Mouse (Mus musculus): Measurements from ENCODE around the gene Sema3c. TPM values are rescaled to one million over a fixed set of nuclear protein-coding genes. Genes with fewer than 3 reads are reported as not detected.
"Not testable (repeated sequence)": the region's sequence is repeated elsewhere in the genome, so short reads cannot be mapped to it uniquely, and the experiment has no call there.

The Sema3c gene
- polyA plus RNA-seq (2014; fragmentation: Nextera tagmentation; extraction: Ambion mirVana): 19.8 and 26.8 TPM in 2 replicates

GRCm38 (mm10) chr5:17573694-17574380 is at the start of gene Sema3c:
Gene Sema3c (plus strand): TSS chr5:17574281.
- Histone ChIP-seq H3K4me1 (ENCODE audit: control insufficient read depth, insufficient read depth, low read length) (0 out of 2 replicates have a peak, but pooled peaks cover 3% of the 10 kb centered on the region), H3K9me3 (replicated peaks; ENCODE audit: control insufficient read depth, low read length) (no peaks in the 10 kb centered on the region), H3K27ac (ENCODE audit: low read depth, low read length) (peak within 1 kb of the TSS; percentile 27; the same call in 1 of the 2 replicates), H3K9ac (ENCODE audit: low read length) (peak within 1 kb of the TSS; percentile 68), H3K4me2 (ENCODE audit: low read length) (peak within 1 kb of the TSS; percentile 83), H3K4me3 (ENCODE audit: low read depth, low read length) (peak within 1 kb of the TSS; percentile 66), H3K36me3 (ENCODE audit: control insufficient read depth, insufficient read depth, low read length) (no peaks in the 10 kb centered on the region), H3K27me3 (replicated peaks; ENCODE audit: control insufficient read depth, insufficient read depth, low read length) (no peaks in the 10 kb centered on the region)
- under 1% methylated on average over 16 of the region's 16 CpGs for WGBS
- DNase-seq (ENCODE audit: low spot score) (peak; percentile 67), ATAC-seq (peak; percentile 33)

- DNase-seq (ENCODE audit: low spot score); ATAC-seq; H3K4me1 ChIP-seq (ENCODE audit: control insufficient read depth, insufficient read depth, low read length); H3K4me2 ChIP-seq (ENCODE audit: low read length); H3K27me3 ChIP-seq (replicated peaks; ENCODE audit: control insufficient read depth, insufficient read depth, low read length); H3K36me3 ChIP-seq (ENCODE audit: control insufficient read depth, insufficient read depth, low read length); H3K9me3 ChIP-seq (replicated peaks; ENCODE audit: control insufficient read depth, low read length); H3K27ac ChIP-seq (ENCODE audit: low read depth, low read length); H3K4me3 ChIP-seq (ENCODE audit: low read depth, low read length); H3K9ac ChIP-seq (ENCODE audit: low read length): not testable (repeated sequence)
- 91% methylated on average over 2 of the region's 2 CpGs for WGBS
Measured at GRCm38 (mm10) chr5:17531165-17531564, 42.9 kb upstream of the Sema3c start.

- H3K36me3 ChIP-seq (ENCODE audit: control insufficient read depth, insufficient read depth, low read length): no peaks in the 10 kb centered on the region
- no peaks in the 10 kb centered on the region for H3K27me3 ChIP-seq (replicated peaks; ENCODE audit: control insufficient read depth, insufficient read depth, low read length)
- no peak overlapping the region for H3K27ac ChIP-seq (ENCODE audit: low read depth, low read length)
- no peak for DNase-seq (ENCODE audit: low spot score)
- H3K4me2 ChIP-seq (ENCODE audit: low read length): no peak overlapping the region
- ATAC-seq: no peak
- H3K9ac ChIP-seq (ENCODE audit: low read length): no peak overlapping the region
- WGBS: 82% methylated on average over 4 of the region's 4 CpGs
- no peak overlapping the region for H3K4me3 ChIP-seq (ENCODE audit: low read depth, low read length)
- no peaks in the 10 kb centered on the region for H3K9me3 ChIP-seq (replicated peaks; ENCODE audit: control insufficient read depth, low read length)
- H3K4me1 ChIP-seq (ENCODE audit: control insufficient read depth, insufficient read depth, low read length): no peaks in the 10 kb centered on the region
Measured at GRCm38 (mm10) chr5:17543141-17543540, 30.9 kb upstream of the Sema3c start.

- Histone ChIP-seq H3K27me3 (replicated peaks; ENCODE audit: control insufficient read depth, insufficient read depth, low read length) (no peaks in the 10 kb centered on the region), H3K36me3 (ENCODE audit: control insufficient read depth, insufficient read depth, low read length) (no peaks in the 10 kb centered on the region), H3K9ac (ENCODE audit: low read length) (no peak overlapping the region), H3K4me2 (ENCODE audit: low read length) (no peak overlapping the region), H3K4me1 (ENCODE audit: control insufficient read depth, insufficient read depth, low read length) (no peaks in the 10 kb centered on the region), H3K27ac (ENCODE audit: low read depth, low read length) (no peak overlapping the region), H3K4me3 (ENCODE audit: low read depth, low read length) (no peak overlapping the region), H3K9me3 (replicated peaks; ENCODE audit: control insufficient read depth, low read length) (no peaks in the 10 kb centered on the region)
- ATAC-seq (peak; percentile 50; the same call in 1 of the 2 replicates), DNase-seq (ENCODE audit: low spot score) (peak; percentile 21)
- 71% methylated on average over 2 of the region's 2 CpGs for WGBS
Measured at GRCm38 (mm10) chr5:17544904-17545449, 29.1 kb upstream of the Sema3c start.

- Histone ChIP-seq H3K4me2 (ENCODE audit: low read length) (no peak overlapping the region), H3K9me3 (replicated peaks; ENCODE audit: control insufficient read depth, low read length) (no peaks in the 10 kb centered on the region), H3K4me3 (ENCODE audit: low read depth, low read length) (no peak overlapping the region), H3K36me3 (ENCODE audit: control insufficient read depth, insufficient read depth, low read length) (no peaks in the 10 kb centered on the region), H3K4me1 (ENCODE audit: control insufficient read depth, insufficient read depth, low read length) (no peaks in the 10 kb centered on the region), H3K9ac (ENCODE audit: low read length) (no peak overlapping the region), H3K27me3 (replicated peaks; ENCODE audit: control insufficient read depth, insufficient read depth, low read length) (no peaks in the 10 kb centered on the region), H3K27ac (ENCODE audit: low read depth, low read length) (no peak overlapping the region)
- WGBS: 56% methylated on average over 3 of the region's 3 CpGs
- DNase-seq (ENCODE audit: low spot score) (peak; percentile 46), ATAC-seq (peak; percentile 67; the same call in 1 of the 2 replicates)
Measured at GRCm38 (mm10) chr5:17551693-17552092, 22.4 kb upstream of the Sema3c start.

- WGBS: 47% methylated on average over 7 of the region's 7 CpGs
- Histone ChIP-seq H3K36me3 (ENCODE audit: control insufficient read depth, insufficient read depth, low read length) (no peaks in the 10 kb centered on the region), H3K9me3 (replicated peaks; ENCODE audit: control insufficient read depth, low read length) (no peaks in the 10 kb centered on the region), H3K4me1 (ENCODE audit: control insufficient read depth, insufficient read depth, low read length) (no peaks in the 10 kb centered on the region), H3K9ac (ENCODE audit: low read length) (no peak overlapping the region), H3K27me3 (replicated peaks; ENCODE audit: control insufficient read depth, insufficient read depth, low read length) (no peaks in the 10 kb centered on the region), H3K4me2 (ENCODE audit: low read length) (no peak overlapping the region), H3K27ac (ENCODE audit: low read depth, low read length) (no peak overlapping the region), H3K4me3 (ENCODE audit: low read depth, low read length) (no peak overlapping the region)
- DNase-seq (ENCODE audit: low spot score) (peak; percentile 58), ATAC-seq (peak; percentile 83)
Measured at GRCm38 (mm10) chr5:17556073-17556473, 18.0 kb upstream of the Sema3c start.

GRCm38 (mm10) chr5:17556715-17557265 is 17.3 kb upstream of the Sema3c start:
- H3K4me3 ChIP-seq (ENCODE audit: low read depth, low read length): no peak overlapping the region
- no peak for ATAC-seq
- H3K4me1 ChIP-seq (ENCODE audit: control insufficient read depth, insufficient read depth, low read length): no peaks in the 10 kb centered on the region
- H3K36me3 ChIP-seq (ENCODE audit: control insufficient read depth, insufficient read depth, low read length): no peaks in the 10 kb centered on the region
- no peak for DNase-seq (ENCODE audit: low spot score)
- H3K9me3 ChIP-seq (replicated peaks; ENCODE audit: control insufficient read depth, low read length): no peaks in the 10 kb centered on the region
- H3K4me2 ChIP-seq (ENCODE audit: low read length): no peak overlapping the region
- WGBS: 88% methylated on average over 3 of the region's 3 CpGs
- no peak overlapping the region for H3K27ac ChIP-seq (ENCODE audit: low read depth, low read length)
- no peaks in the 10 kb centered on the region for H3K27me3 ChIP-seq (replicated peaks; ENCODE audit: control insufficient read depth, insufficient read depth, low read length)
- H3K9ac ChIP-seq (ENCODE audit: low read length): no peak overlapping the region

- 0 out of 2 replicates have a peak, but pooled peaks cover 3% of the 10 kb centered on the region for H3K4me1 ChIP-seq (ENCODE audit: control insufficient read depth, insufficient read depth, low read length)
- 89% methylated on average over 6 of the region's 6 CpGs for WGBS
- H3K9ac ChIP-seq (ENCODE audit: low read length): no peak overlapping the region
- ATAC-seq: no peak
- no peak for DNase-seq (ENCODE audit: low spot score)
- H3K4me2 ChIP-seq (ENCODE audit: low read length): no peak overlapping the region
- no peaks in the 10 kb centered on the region for H3K27me3 ChIP-seq (replicated peaks; ENCODE audit: control insufficient read depth, insufficient read depth, low read length)
- H3K36me3 ChIP-seq (ENCODE audit: control insufficient read depth, insufficient read depth, low read length): no peaks in the 10 kb centered on the region
- no peak overlapping the region for H3K27ac ChIP-seq (ENCODE audit: low read depth, low read length)
- no peak overlapping the region for H3K4me3 ChIP-seq (ENCODE audit: low read depth, low read length)
- H3K9me3 ChIP-seq (replicated peaks; ENCODE audit: control insufficient read depth, low read length): no peaks in the 10 kb centered on the region
Measured at GRCm38 (mm10) chr5:17571571-17571970, 2.5 kb upstream of the Sema3c start.

All from forebrain, embryonic 14.5 days (tissue).